Mouse (Mus musculus): ENCODE measurements around the gene Aph1c.

DNA sequence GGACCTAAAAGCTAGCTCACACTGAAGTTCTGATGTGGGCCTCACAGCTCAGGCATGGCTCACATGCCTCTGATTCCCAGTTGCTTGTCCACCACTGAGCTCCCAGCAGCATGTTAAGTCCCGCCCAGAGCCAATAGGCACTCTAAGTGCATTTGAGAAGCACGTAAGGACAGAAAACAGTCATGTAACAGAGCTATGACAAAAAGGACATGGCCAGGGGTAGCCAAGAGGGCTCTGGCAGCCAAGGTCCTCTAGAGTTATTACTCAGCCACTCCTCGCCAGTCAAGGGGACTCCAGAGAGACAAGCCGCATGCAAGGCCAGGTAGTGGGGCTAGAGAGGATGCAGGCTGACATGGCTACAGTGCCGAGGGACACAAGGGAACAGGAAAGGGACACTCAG, 25.0 kb upstream of the Aph1c start:
- TF ChIP-seq POLR2A (IDR thresholded peaks at IDR 0.05; ENCODE audit: borderline replicate concordance, control insufficient read depth, low read depth, low read length) (no peak), CTCF (IDR thresholded peaks at IDR 0.05; ENCODE audit: control insufficient read depth, insufficient read depth, low read length) (no peak)

Measured in bone marrow, adult 2 months (tissue).